Mouse (Mus musculus) cerebellum, postnatal 10 days (tissue): Measurements from ENCODE around the gene Mrpl57.
A peak's percentile ranks its signal among the peaks of the same experiment; 100 is the strongest.

Experiments used
- DNase-seq, 2 experiments: peaks; one replicate each; pipeline ENCODE4 v3.0.0; 2021; ENCODE audit warnings: mixed read lengths in 2 of 2

Gene Mrpl57

GRCm38 (mm10) chr14:57861987-57862412 is 36.0 kb downstream of the Mrpl57 start:
- no peak for DNase-seq

- no peak for DNase-seq
Measured at GRCm38 (mm10) chr14:57863129-57863528, 37.1 kb downstream of the Mrpl57 start.

- no peak for DNase-seq
Measured at GRCm38 (mm10) chr14:57865256-57865655, 39.2 kb downstream of the Mrpl57 start.

GRCm38 (mm10) chr14:57866676-57867276 is 40.7 kb downstream of the Mrpl57 start:
- DNase-seq, result peak; percentile 20 to 29

GRCm38 (mm10) chr14:57877921-57878320 is 51.9 kb downstream of the Mrpl57 start:
- no peak for DNase-seq
